Mouse (Mus musculus): ENCODE measurements around the gene Nexn. TPM values are rescaled to one million over a fixed set of nuclear protein-coding genes. Genes with fewer than 3 reads are reported as not detected.

Nexn gene
- polyA plus RNA-seq, 1 experiment from 2014 or later = 37.9 TPM

- Histone ChIP-seq H3K27me3 (ENCODE audit: control insufficient read depth, insufficient read depth, low read length) (no peaks in the 10 kb centered on the region), H3K36me3 (ENCODE audit: control insufficient read depth, insufficient read depth, low read length) (peaks cover 23% of the 10 kb centered on the region), H3K9me3 (ENCODE audit: control insufficient read depth, low read length) (no peaks in the 10 kb centered on the region), H3K9ac (ENCODE audit: low read length) (no peak overlapping the region), H3K27ac (replicated peaks) (no peak overlapping the region), H3K4me2 (replicated peaks; ENCODE audit: low read depth) (no peak overlapping the region), H3K4me3 (ENCODE audit: low read depth, low read length) (no peak overlapping the region), H3K4me1 (replicated peaks; ENCODE audit: control insufficient read depth, insufficient read depth) (no peaks in the 10 kb centered on the region)
- no peak for ATAC-seq (ENCODE audit: low FRiP score, low TSS enrichment)
- DNase-seq (ENCODE audit: low spot score) = no peak
- 69% methylated on average over 5 of the region's 5 CpGs for WGBS
- no peak for TF ChIP-seq CTCF (IDR thresholded peaks at IDR 0.05; ENCODE audit: low read depth)
These were observed 36.9 kb downstream of the Nexn start for GRCm38 (mm10) chr3:152229271-152229670.

GRCm38 (mm10) chr3:152228843-152229242 is 37.3 kb downstream of the Nexn start:
- 84% methylated on average over 7 of the region's 7 CpGs for WGBS
- ATAC-seq (ENCODE audit: low FRiP score, low TSS enrichment) (no peak), DNase-seq (ENCODE audit: low spot score) (no peak)
- Histone ChIP-seq H3K4me3 (ENCODE audit: low read depth, low read length) (no peak overlapping the region), H3K9me3 (ENCODE audit: control insufficient read depth, low read length) (no peaks in the 10 kb centered on the region), H3K4me2 (replicated peaks; ENCODE audit: low read depth) (no peak overlapping the region), H3K9ac (ENCODE audit: low read length) (no peak overlapping the region), H3K27ac (replicated peaks) (no peak overlapping the region), H3K4me1 (replicated peaks; ENCODE audit: control insufficient read depth, insufficient read depth) (no peaks in the 10 kb centered on the region), H3K36me3 (ENCODE audit: control insufficient read depth, insufficient read depth, low read length) (peaks cover 27% of the 10 kb centered on the region), H3K27me3 (ENCODE audit: control insufficient read depth, insufficient read depth, low read length) (no peaks in the 10 kb centered on the region)
- no peak for TF ChIP-seq EP300 (optimal IDR thresholded peaks at IDR 0.05)
- TF ChIP-seq CTCF (IDR thresholded peaks at IDR 0.05; ENCODE audit: low read depth) = no peak

- WGBS = 81% methylated on average over 7 of the region's 7 CpGs
These were observed 40.2 kb downstream of the Nexn start for GRCm38 (mm10) chr3:152225906-152226305.

GRCm38 (mm10) chr3:152224918-152225317 is 41.2 kb downstream of the Nexn start:
- Histone ChIP-seq H3K4me3 (ENCODE audit: low read depth, low read length) (no peak overlapping the region), H3K4me2 (replicated peaks; ENCODE audit: low read depth) (no peak overlapping the region), H3K27ac (replicated peaks) (no peak overlapping the region), H3K36me3 (ENCODE audit: control insufficient read depth, insufficient read depth, low read length) (peaks cover 39% of the 10 kb centered on the region), H3K9ac (ENCODE audit: low read length) (no peak overlapping the region), H3K4me1 (replicated peaks; ENCODE audit: control insufficient read depth, insufficient read depth) (no peaks in the 10 kb centered on the region), H3K9me3 (ENCODE audit: control insufficient read depth, low read length) (no peaks in the 10 kb centered on the region), H3K27me3 (ENCODE audit: control insufficient read depth, insufficient read depth, low read length) (no peaks in the 10 kb centered on the region)
- TF ChIP-seq EP300 (optimal IDR thresholded peaks at IDR 0.05) (no peak), CTCF (IDR thresholded peaks at IDR 0.05; ENCODE audit: low read depth) (peak; percentile 44)
- DNase-seq (ENCODE audit: low spot score) = no peak
- no peak for ATAC-seq (ENCODE audit: low FRiP score, low TSS enrichment)

More at GRCm38 (mm10) chr3:152225906-152226305, 40.2 kb downstream of the Nexn start:
- Histone ChIP-seq H3K27ac (replicated peaks) (no peak overlapping the region), H3K4me1 (replicated peaks; ENCODE audit: control insufficient read depth, insufficient read depth) (no peaks in the 10 kb centered on the region), H3K9ac (ENCODE audit: low read length) (no peak overlapping the region), H3K36me3 (ENCODE audit: control insufficient read depth, insufficient read depth, low read length) (peaks cover 37% of the 10 kb centered on the region), H3K4me2 (replicated peaks; ENCODE audit: low read depth) (no peak overlapping the region), H3K9me3 (ENCODE audit: control insufficient read depth, low read length) (no peaks in the 10 kb centered on the region), H3K27me3 (ENCODE audit: control insufficient read depth, insufficient read depth, low read length) (no peaks in the 10 kb centered on the region), H3K4me3 (ENCODE audit: low read depth, low read length) (no peak overlapping the region)
- DNase-seq (ENCODE audit: low spot score) = no peak
- no peak for ATAC-seq (ENCODE audit: low FRiP score, low TSS enrichment)
- TF ChIP-seq EP300 (optimal IDR thresholded peaks at IDR 0.05) (no peak), CTCF (IDR thresholded peaks at IDR 0.05; ENCODE audit: low read depth) (no peak)

GRCm38 (mm10) chr3:152213416-152213815 is 52.7 kb downstream of the Nexn start:
- no peak overlapping the region for H3K4me3 ChIP-seq (ENCODE audit: low read depth, low read length)

GRCm38 (mm10) chr3:152211731-152212279 is 54.3 kb downstream of the Nexn start:
- 2% methylated on average over 7 of the region's 7 CpGs for WGBS

More at GRCm38 (mm10) chr3:152213416-152213815, 52.7 kb downstream of the Nexn start:
- no peak overlapping the region for H3K27ac ChIP-seq (replicated peaks)
- no peak overlapping the region for H3K9ac ChIP-seq (ENCODE audit: low read length)
- TF ChIP-seq CTCF (IDR thresholded peaks at IDR 0.05; ENCODE audit: low read depth) (no peak), EP300 (optimal IDR thresholded peaks at IDR 0.05) (no peak)
- H3K27me3 ChIP-seq (ENCODE audit: control insufficient read depth, insufficient read depth, low read length) = no peaks in the 10 kb centered on the region
- no peak overlapping the region for H3K4me2 ChIP-seq (replicated peaks; ENCODE audit: low read depth)
- H3K9me3 ChIP-seq (ENCODE audit: control insufficient read depth, low read length) = no peaks in the 10 kb centered on the region
- H3K36me3 ChIP-seq (ENCODE audit: control insufficient read depth, insufficient read depth, low read length) = peaks cover 2% of the 10 kb centered on the region
- no peak for ATAC-seq (ENCODE audit: low FRiP score, low TSS enrichment)
- H3K4me1 ChIP-seq (replicated peaks; ENCODE audit: control insufficient read depth, insufficient read depth) = no peaks in the 10 kb centered on the region; the same call in 1 of the 2 replicates
- no peak for DNase-seq (ENCODE audit: low spot score)
- WGBS = 25% methylated on average over 3 of the region's 3 CpGs

More at GRCm38 (mm10) chr3:152211731-152212279, 54.3 kb downstream of the Nexn start:
- DNase-seq (ENCODE audit: low spot score) (no peak), ATAC-seq (ENCODE audit: low FRiP score, low TSS enrichment) (no peak)
- Histone ChIP-seq H3K27ac (replicated peaks) (no peak overlapping the region), H3K27me3 (ENCODE audit: control insufficient read depth, insufficient read depth, low read length) (no peaks in the 10 kb centered on the region), H3K4me1 (replicated peaks; ENCODE audit: control insufficient read depth, insufficient read depth) (no peaks in the 10 kb centered on the region; the same call in 1 of the 2 replicates), H3K9me3 (ENCODE audit: control insufficient read depth, low read length) (no peaks in the 10 kb centered on the region), H3K36me3 (ENCODE audit: control insufficient read depth, insufficient read depth, low read length) (no peaks in the 10 kb centered on the region), H3K4me2 (replicated peaks; ENCODE audit: low read depth) (peak overlapping the region; percentile 63), H3K4me3 (ENCODE audit: low read depth, low read length) (peak overlapping the region; percentile 95), H3K9ac (ENCODE audit: low read length) (peak overlapping the region; percentile 100)
- no peak for TF ChIP-seq CTCF (IDR thresholded peaks at IDR 0.05; ENCODE audit: low read depth)
- no peak for TF ChIP-seq EP300 (optimal IDR thresholded peaks at IDR 0.05)

All from stomach, postnatal 0 days (tissue).